Mouse (Mus musculus) thymus, adult 2 months (tissue): ENCODE data around the gene Lrp6. TPM values are rescaled to one million over a fixed set of nuclear protein-coding genes. Genes with fewer than 3 reads are reported as not detected.

Source experiments
- DNase-seq: peaks from one replicate; pipeline ENCODE4 v3.0.0; 2021
- H3K27ac ChIP-seq: fragments of 200-500 bp; 2 replicates; pipeline ENCODE4 v1.5.1; 2012; ENCODE audit warnings: low read length, control low read depth; ENCODE audit not compliant: control insufficient read depth, insufficient read depth
- H3K27me3 ChIP-seq: fragments of 200-500 bp; 2 replicates; pipeline ENCODE4 v1.6.1; 2012; ENCODE audit warnings: mild to moderate bottlenecking, low read length, moderate library complexity, mixed read lengths; ENCODE audit not compliant: control insufficient read depth, insufficient read depth
- H3K36me3 ChIP-seq: fragments of 200-500 bp; 2 replicates; pipeline ENCODE4 v1.6.1; 2012; ENCODE audit warnings: mild to moderate bottlenecking, low read length, moderate library complexity; ENCODE audit not compliant: control insufficient read depth, insufficient read depth
- H3K4me1 ChIP-seq: fragments of 200-500 bp; replicated peaks from 2 replicates; pipeline ENCODE4 v1.6.1; 2012; ENCODE audit warnings: low read length; ENCODE audit not compliant: control insufficient read depth, insufficient read depth
- H3K4me3 ChIP-seq: fragments of 200-500 bp; 2 replicates; pipeline ENCODE4 v1.5.1; 2012; ENCODE audit warnings: mild to moderate bottlenecking, low read length, control low read depth, moderate library complexity; ENCODE audit not compliant: control insufficient read depth, insufficient read depth
- CTCF ChIP-seq: fragments of 200-500 bp; IDR thresholded peaks from 2 replicates; pipeline ENCODE4 v1.5.1; 2012; ENCODE audit warnings: mild to moderate bottlenecking, control low read depth, low read length, moderate library complexity, borderline replicate concordance; ENCODE audit not compliant: control insufficient read depth, poor library complexity, insufficient read depth; ENCODE audit errors: extremely low read depth
- POLR2A ChIP-seq: fragments of 200-500 bp; IDR thresholded peaks from 2 replicates; pipeline ENCODE4 v1.6.1; 2012; ENCODE audit warnings: mild to moderate bottlenecking, low read length, control low read depth, moderate library complexity; ENCODE audit not compliant: control insufficient read depth, poor library complexity, insufficient read depth; ENCODE audit errors: extremely low read depth
- WGBS: fragments of 180-500 bp; shearing (Covaris S2); methylation state at CpG from one replicate; pipeline ENCODE4 v1.1.7; 2018; 5-methylcytosine and 5-hydroxymethylcytosine counted together
- polyA plus RNA-seq: library from polyadenylated mRNA; depleted of rRNA; stranded (reverse); fragments of >200 nt; gene quantifications from 2 replicates; pipeline ENCODE4 v1.2.3, GENCODE M21; 2012; rRNA removed

The Lrp6 gene
- 28.3 and 33.8 TPM in 2 replicates for polyA plus RNA-seq

GRCm38 (mm10) chr6:134566818-134567485 is at the start of gene Lrp6:
TSS of gene Lrp6 (minus strand) at chr6:134566965.
- Histone ChIP-seq H3K27ac (no peak within 1 kb of the TSS), H3K27me3 (no peaks in the 10 kb centered on the region), H3K4me3 (peak within 1 kb of the TSS; percentile 56), H3K4me1 (peaks cover 5% of the 10 kb centered on the region), H3K36me3 (no peaks in the 10 kb centered on the region)
- DNase-seq: peak; percentile 74
- TF ChIP-seq POLR2A: peak; percentile 60
- TF ChIP-seq CTCF: no peak
- WGBS: under 1% methylated on average over 98 of the region's 99 CpGs

- H3K36me3 ChIP-seq: no peaks in the 10 kb centered on the region
- WGBS: 26% methylated on average over 16 of the region's 16 CpGs
- peak; percentile 81; the same call in 1 of the 2 replicates for TF ChIP-seq CTCF
- TF ChIP-seq POLR2A: no peak
- no peak overlapping the region for H3K4me3 ChIP-seq
- H3K4me1 ChIP-seq: no peaks in the 10 kb centered on the region
- DNase-seq: peak; percentile 76
- no peaks in the 10 kb centered on the region for H3K27me3 ChIP-seq
- no peak overlapping the region for H3K27ac ChIP-seq
Observed at GRCm38 (mm10) chr6:134614723-134615648, 48.2 kb upstream of the Lrp6 start.

GRCm38 (mm10) chr6:134614322-134614721 is 47.6 kb upstream of the Lrp6 start:
- no peaks in the 10 kb centered on the region for H3K36me3 ChIP-seq
- H3K27me3 ChIP-seq: no peaks in the 10 kb centered on the region
- no peak for DNase-seq
- WGBS: 84% methylated on average over 4 of the region's 4 CpGs
- H3K4me1 ChIP-seq: no peaks in the 10 kb centered on the region
- no peak overlapping the region for H3K27ac ChIP-seq
- H3K4me3 ChIP-seq: no peak overlapping the region
- no peak for TF ChIP-seq CTCF
- TF ChIP-seq POLR2A: no peak

GRCm38 (mm10) chr6:134611896-134612295 is 45.1 kb upstream of the Lrp6 start:
- no peak for DNase-seq
- H3K4me3 ChIP-seq: no peak overlapping the region
- H3K36me3 ChIP-seq: no peaks in the 10 kb centered on the region
- no peak for TF ChIP-seq POLR2A
- H3K27me3 ChIP-seq: no peaks in the 10 kb centered on the region
- H3K4me1 ChIP-seq: no peaks in the 10 kb centered on the region
- H3K27ac ChIP-seq: no peak overlapping the region
- WGBS: 88% methylated on average over 13 of the region's 13 CpGs

GRCm38 (mm10) chr6:134610380-134610779 is 43.6 kb upstream of the Lrp6 start:
- no peak overlapping the region for H3K27ac ChIP-seq
- DNase-seq: no peak
- H3K4me1 ChIP-seq: no peaks in the 10 kb centered on the region
- H3K36me3 ChIP-seq: no peaks in the 10 kb centered on the region
- TF ChIP-seq POLR2A (no peak), CTCF (no peak)
- H3K4me3 ChIP-seq: no peak overlapping the region
- no peaks in the 10 kb centered on the region for H3K27me3 ChIP-seq
- 74% methylated on average over 9 of the region's 9 CpGs for WGBS

- WGBS: 76% methylated on average over 9 of the region's 9 CpGs
- DNase-seq: peak; percentile 8
- H3K27me3 ChIP-seq: no peaks in the 10 kb centered on the region
- H3K4me3 ChIP-seq: no peak overlapping the region
- H3K4me1 ChIP-seq: no peaks in the 10 kb centered on the region
- no peak overlapping the region for H3K27ac ChIP-seq
- no peak for TF ChIP-seq CTCF
- no peak for TF ChIP-seq POLR2A
- no peaks in the 10 kb centered on the region for H3K36me3 ChIP-seq
Observed at GRCm38 (mm10) chr6:134606949-134607746, 40.4 kb upstream of the Lrp6 start.
